Mouse (Mus musculus): ENCODE results near the gene Ell3.

DNA sequence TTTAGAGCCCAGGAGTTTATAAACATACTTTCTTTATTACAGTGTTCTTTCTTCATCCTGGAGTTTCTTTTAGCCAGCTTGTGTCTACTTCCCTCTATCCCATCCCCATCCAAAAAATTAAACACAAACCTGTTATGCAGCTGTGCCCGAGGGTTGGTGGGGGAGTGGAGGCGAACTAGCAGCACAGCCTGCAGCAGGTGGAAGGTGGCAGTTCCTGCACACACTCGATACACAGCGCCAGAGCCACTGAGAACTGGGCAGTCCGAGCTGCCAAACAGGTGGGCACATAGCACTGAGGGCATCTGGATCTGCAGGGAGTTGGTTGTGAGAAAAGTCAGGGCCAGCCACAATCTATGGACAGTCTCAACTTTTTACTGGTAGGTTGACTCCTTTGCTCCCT is 11.5 kb upstream of the Ell3 start:
- TF ChIP-seq GATA1 (IDR thresholded peaks at IDR 0.05; ENCODE audit: borderline replicate concordance, low read length) (no peak), POLR2AphosphoS5 (IDR thresholded peaks at IDR 0.05; ENCODE audit: insufficient replicate concordance, low read depth, low read length) (no peak), CTCF (IDR thresholded peaks at IDR 0.05; ENCODE audit: low read depth, low read length) (no peak)
